Mouse (Mus musculus): ENCODE results near the gene Med27. TPM values are rescaled to one million over a fixed set of nuclear protein-coding genes. Genes with fewer than 3 reads are reported as not detected.

The Med27 gene
- polyA plus RNA-seq, 1 experiment, result 49.8 TPM

GRCm38 (mm10) chr2:29574187-29574586 lies 227.6 kb downstream of the Med27 start:
- H3K79me3 ChIP-seq (ENCODE audit: low read depth), result no peaks in the 10 kb centered on the region
- peaks cover 33% of the 10 kb centered on the region for H3K27me3 ChIP-seq (ENCODE audit: control insufficient read depth, insufficient read depth, insufficient read length)
- no peak for TF ChIP-seq FOSL1 (IDR thresholded peaks at IDR 0.05; ENCODE audit: insufficient read depth, low read length, poor library complexity, severe bottlenecking)
- TF ChIP-seq MYOG (IDR thresholded peaks at IDR 0.05; ENCODE audit: control insufficient read depth, extremely low read depth, insufficient read length), result no peak
- TF ChIP-seq CEBPB (IDR thresholded peaks at IDR 0.05; ENCODE audit: low read depth), result no peak
- no peak for TF ChIP-seq MAX (IDR thresholded peaks at IDR 0.05)
- TF ChIP-seq USF1 (IDR thresholded peaks at IDR 0.05; ENCODE audit: low read depth), result no peak
- no peak for TF ChIP-seq MYOD1 (IDR thresholded peaks at IDR 0.05; ENCODE audit: control insufficient read depth, insufficient read length, low read depth)
- no peak overlapping the region for H3K4me3 ChIP-seq (ENCODE audit: insufficient read depth, poor library complexity, severe bottlenecking)
- H3K79me2 ChIP-seq (ENCODE audit: control insufficient read depth, insufficient read depth), result no peaks in the 10 kb centered on the region
- no peak overlapping the region for H3ac ChIP-seq (ENCODE audit: control insufficient read depth, insufficient read length, low read depth)
- H3K36me3 ChIP-seq (ENCODE audit: control insufficient read depth, insufficient read depth), result no peaks in the 10 kb centered on the region

Small RNAs within 50 kb of the gene (microRNA-seq; reads per million reads assigned to microRNA genes)
- gene Mir133c (ENCODE audit: borderline microRNAs expressed), result not detected

Other genes starting within 250 kb of the Med27 start
- 4.7 TPM for gene Setx, start 222.6 kb upstream of the Med27 start, polyA plus RNA-seq (2012; fragmentation: generic; extraction: Trizol)
- 0.40 TPM for gene Ntng2, start 93.8 kb upstream of the Med27 start, polyA plus RNA-seq (2012; fragmentation: generic; extraction: Trizol)